Mouse (Mus musculus): ENCODE data around the gene Amelx. TPM values are rescaled to one million over a fixed set of nuclear protein-coding genes. Genes with fewer than 3 reads are reported as not detected.

The Amelx gene
- polyA plus RNA-seq (2016; fragmentation: Nextera tagmentation; extraction: Ambion mirVana): 0.19 and 0.31 TPM in 2 replicates

DNA sequence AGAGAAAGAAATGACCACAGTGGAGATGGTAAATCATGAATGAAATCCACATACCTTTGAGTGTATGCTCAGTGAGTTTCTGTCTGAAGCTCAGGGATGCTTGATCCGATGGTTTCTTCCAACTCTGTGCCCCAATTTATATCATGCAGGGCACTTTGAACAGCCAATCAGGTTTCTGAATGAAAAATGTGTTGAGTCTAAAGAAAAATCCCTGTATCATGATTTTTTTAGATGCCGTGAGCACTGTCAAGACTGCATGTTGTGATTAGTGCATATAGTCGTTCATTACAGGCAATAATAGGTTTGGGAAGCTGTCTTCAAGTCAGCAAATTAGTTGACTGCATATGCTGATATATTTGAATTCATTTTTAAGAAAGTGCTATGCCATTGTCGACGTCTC, at the start of gene Amelx:
Gene Amelx (minus strand): TSS at position 101 of the 400 bp plus-strand sequence.
- 78% methylated on average over 5 of the region's 5 CpGs for WGBS
- Histone ChIP-seq H3K4me1 (no peaks in the 10 kb centered on the region), H3K36me3 (no peaks in the 10 kb centered on the region), H3K9me3 (no peaks in the 10 kb centered on the region), H3K27me3 (ENCODE audit: insufficient read depth, poor library complexity, severe bottlenecking) (no peaks in the 10 kb centered on the region), H3K27ac (no peak within 1 kb of the TSS), H3K4me3 (no peak within 1 kb of the TSS)
- DNase-seq (ENCODE audit: low spot score): no peak

DNA sequence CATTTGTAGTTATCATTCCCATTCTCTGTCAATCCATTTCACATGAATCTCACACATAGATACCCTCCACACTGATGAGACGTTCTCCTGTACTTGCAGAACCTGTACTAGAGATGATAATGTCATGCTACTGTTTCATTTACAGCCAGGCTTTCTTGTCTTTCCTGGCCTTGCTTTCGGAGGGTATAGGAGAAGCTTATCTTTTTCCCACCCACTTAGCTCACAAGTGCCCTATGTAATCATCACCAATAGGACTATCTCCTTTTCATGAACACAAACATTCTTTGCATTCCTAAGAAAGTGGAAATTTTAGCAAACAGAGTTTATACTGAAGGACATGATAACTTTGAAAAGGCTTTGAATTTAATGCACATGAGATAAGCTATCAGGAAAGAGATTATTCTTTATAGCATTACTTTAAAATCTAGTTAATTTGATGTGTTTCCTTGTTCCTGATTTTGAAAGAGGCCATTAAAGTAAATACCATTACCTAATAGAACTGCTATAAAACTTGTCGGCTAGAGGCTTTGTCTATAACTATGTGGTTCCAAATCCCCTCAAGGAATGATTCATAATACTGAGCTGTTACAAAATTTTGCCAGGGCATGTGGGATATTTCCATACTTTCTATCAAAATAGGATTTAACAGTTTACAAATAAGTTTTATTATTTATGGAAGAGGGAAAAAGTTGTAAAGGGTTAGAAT, 35.5 kb upstream of the Amelx start:
- H3K27ac ChIP-seq: no peak overlapping the region
- H3K4me1 ChIP-seq: no peaks in the 10 kb centered on the region
- no peaks in the 10 kb centered on the region for H3K9me3 ChIP-seq
- H3K36me3 ChIP-seq: no peaks in the 10 kb centered on the region
- H3K4me3 ChIP-seq: no peak overlapping the region
- 38% methylated on average over 3 of the region's 3 CpGs for WGBS
- H3K27me3 ChIP-seq (ENCODE audit: insufficient read depth, poor library complexity, severe bottlenecking): peaks cover 3% of the 10 kb centered on the region; the same call in 1 of the 2 replicates
- no peak for DNase-seq (ENCODE audit: low spot score)

DNA sequence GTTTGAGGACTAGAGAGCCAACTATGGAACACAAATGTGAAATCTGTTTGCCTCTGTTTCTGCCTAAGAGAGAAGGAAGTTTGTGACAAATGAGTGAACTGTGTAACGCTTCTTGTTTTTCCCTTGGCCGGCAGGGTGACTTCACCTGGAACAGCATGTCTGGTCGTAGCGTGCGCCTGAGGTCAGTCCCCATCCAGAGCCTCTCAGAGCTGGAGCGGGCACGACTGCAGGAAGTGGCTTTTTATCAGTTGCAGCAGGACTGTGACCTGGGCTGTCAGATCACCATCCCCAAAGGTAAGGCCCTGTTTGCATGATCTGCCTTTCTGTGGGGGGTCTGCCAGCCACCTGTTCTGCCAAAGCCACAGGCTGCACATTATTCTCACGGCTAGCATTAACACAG, 33.1 kb upstream of the Amelx start:
- no peak overlapping the region for H3K27ac ChIP-seq
- H3K4me1 ChIP-seq: no peaks in the 10 kb centered on the region
- H3K9me3 ChIP-seq: no peaks in the 10 kb centered on the region
- WGBS: 51% methylated on average over 8 of the region's 8 CpGs
- no peaks in the 10 kb centered on the region for H3K36me3 ChIP-seq
- H3K27me3 ChIP-seq (ENCODE audit: insufficient read depth, poor library complexity, severe bottlenecking): peaks cover 3% of the 10 kb centered on the region; the same call in 1 of the 2 replicates
- no peak overlapping the region for H3K4me3 ChIP-seq
- no peak for DNase-seq (ENCODE audit: low spot score)

DNA sequence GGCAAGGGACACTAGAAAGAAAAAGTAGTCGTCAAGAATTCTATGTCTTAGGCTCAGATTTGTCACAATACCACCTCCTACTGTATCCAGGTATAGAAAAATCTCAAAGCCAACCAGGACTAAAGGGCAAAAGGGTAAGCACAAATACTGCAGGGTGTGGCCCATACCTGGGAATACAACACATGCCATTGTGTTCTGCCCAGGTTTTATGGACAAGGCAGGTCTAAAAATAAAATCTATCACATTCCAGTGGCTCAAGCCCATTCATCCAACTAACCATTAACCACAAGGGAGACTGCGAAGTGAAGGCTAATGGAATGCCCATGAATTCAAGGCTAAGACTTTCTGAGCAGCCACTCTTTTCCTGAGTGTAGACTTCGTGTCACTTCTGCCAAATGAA, 23.0 kb upstream of the Amelx start:
- Histone ChIP-seq H3K36me3 (no peaks in the 10 kb centered on the region), H3K4me1 (no peaks in the 10 kb centered on the region), H3K27ac (no peak overlapping the region), H3K9me3 (no peaks in the 10 kb centered on the region), H3K27me3 (ENCODE audit: insufficient read depth, poor library complexity, severe bottlenecking) (no peaks in the 10 kb centered on the region), H3K4me3 (no peak overlapping the region)
- DNase-seq (ENCODE audit: low spot score): no peak
- 74% methylated on average over 3 of the region's 3 CpGs for WGBS

DNA sequence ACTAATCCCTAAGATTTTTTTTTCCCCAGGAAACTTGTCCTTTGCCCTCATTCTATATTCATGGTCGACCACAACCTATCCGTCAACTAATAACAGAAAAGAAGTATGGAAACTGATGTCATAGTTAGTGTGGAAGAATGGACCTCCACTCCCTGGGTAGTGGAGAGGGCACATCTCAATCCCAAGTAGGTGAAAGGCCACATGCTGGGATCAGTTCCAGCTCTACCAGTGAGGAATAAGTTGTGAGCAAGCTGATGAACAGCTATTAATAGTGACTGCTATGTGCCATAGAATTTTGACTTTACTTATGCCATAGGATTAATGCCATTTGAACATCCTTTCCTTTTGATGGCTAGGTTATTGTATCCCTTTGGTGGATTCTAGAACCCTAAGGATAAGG, 8.4 kb downstream of the Amelx start:
- Histone ChIP-seq H3K36me3 (no peaks in the 10 kb centered on the region), H3K27ac (no peak overlapping the region), H3K9me3 (no peaks in the 10 kb centered on the region), H3K4me1 (no peaks in the 10 kb centered on the region), H3K4me3 (no peak overlapping the region), H3K27me3 (ENCODE audit: insufficient read depth, poor library complexity, severe bottlenecking) (peaks cover 8% of the 10 kb centered on the region; the same call in 1 of the 2 replicates)
- no peak for DNase-seq (ENCODE audit: low spot score)
- WGBS: 82% methylated on average over 2 of the region's 2 CpGs

DNA sequence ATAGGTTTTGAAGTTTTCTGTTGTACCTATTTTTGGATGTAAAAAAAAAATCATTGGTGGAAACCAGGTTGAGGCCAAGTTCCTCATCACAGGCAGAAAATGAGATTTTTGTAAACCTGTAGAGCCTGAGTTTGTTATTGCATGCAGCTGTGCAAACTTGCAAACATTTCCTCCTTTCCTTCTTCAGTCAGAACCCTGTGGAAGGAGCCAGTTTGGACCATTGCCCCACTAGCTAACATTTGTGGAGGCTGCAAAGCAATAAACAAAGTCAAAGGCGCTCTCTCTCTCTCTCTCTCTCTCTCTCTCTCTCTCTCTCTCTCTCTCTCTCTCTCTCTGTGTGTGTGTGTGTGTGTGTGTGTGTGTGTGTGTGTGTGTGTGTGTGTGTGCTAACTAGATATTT, 13.2 kb downstream of the Amelx start:
- H3K27ac ChIP-seq: no peak overlapping the region
- H3K9me3 ChIP-seq: no peaks in the 10 kb centered on the region
- no peak for DNase-seq (ENCODE audit: low spot score)
- 86% methylated on average over 1 of the region's 1 CpGs for WGBS
- H3K4me1 ChIP-seq: no peaks in the 10 kb centered on the region
- no peaks in the 10 kb centered on the region for H3K36me3 ChIP-seq
- H3K27me3 ChIP-seq (ENCODE audit: insufficient read depth, poor library complexity, severe bottlenecking): 0 out of 2 replicates have a peak, but pooled peaks cover 4% of the 10 kb centered on the region
- H3K4me3 ChIP-seq: no peak overlapping the region

DNA sequence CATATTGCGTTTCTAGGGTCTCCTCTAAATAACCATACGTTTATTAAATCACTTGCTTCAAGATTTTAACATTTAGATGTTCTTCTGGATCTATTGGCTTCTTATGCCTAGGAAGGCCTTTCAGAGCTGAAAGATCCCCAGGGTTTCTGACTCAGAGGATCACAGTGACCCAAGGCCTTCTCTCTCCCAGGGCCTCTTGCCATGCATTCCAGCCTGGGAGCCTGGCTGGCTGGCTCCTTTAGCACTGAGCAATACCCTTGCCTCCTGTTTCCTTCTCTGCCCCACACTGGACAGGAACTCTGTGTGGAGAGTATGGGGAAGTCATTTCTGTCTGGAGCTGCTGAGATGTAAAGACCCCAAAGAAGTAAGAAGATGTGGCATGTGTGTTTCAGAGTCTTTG, 16.0 kb downstream of the Amelx start:
- Histone ChIP-seq H3K36me3 (no peaks in the 10 kb centered on the region), H3K27ac (no peak overlapping the region), H3K4me3 (no peak overlapping the region), H3K27me3 (ENCODE audit: insufficient read depth, poor library complexity, severe bottlenecking) (0 out of 2 replicates have a peak, but pooled peaks cover 4% of the 10 kb centered on the region), H3K4me1 (no peaks in the 10 kb centered on the region), H3K9me3 (no peaks in the 10 kb centered on the region)
- 79% methylated on average over 2 of the region's 2 CpGs for whole genome bisulfite sequencing
- DNase-seq (ENCODE audit: low spot score): no peak

DNA sequence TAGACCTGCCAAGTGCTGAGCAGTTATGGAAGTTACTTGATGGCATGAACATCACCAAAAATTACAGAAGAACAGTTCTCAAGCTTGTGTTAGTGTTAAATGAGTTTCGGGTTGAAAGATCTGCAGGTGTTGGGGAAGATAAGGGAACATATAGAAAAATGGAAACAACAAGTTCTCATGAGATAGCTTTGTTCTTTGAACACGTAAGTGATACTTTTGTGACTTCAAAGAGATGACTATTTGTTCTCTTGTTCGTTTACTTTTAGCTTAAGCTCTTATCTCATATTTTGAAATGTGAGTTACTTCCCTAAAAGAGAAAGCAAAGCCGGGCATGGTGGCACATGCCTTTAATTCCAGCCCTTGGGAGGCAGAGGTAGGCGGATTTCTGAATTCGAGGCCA, 28.6 kb downstream of the Amelx start:
- WGBS: 72% methylated on average over 6 of the region's 6 CpGs
- no peak overlapping the region for H3K27ac ChIP-seq
- no peaks in the 10 kb centered on the region for H3K4me1 ChIP-seq
- H3K4me3 ChIP-seq: no peak overlapping the region
- H3K27me3 ChIP-seq (ENCODE audit: insufficient read depth, poor library complexity, severe bottlenecking): no peaks in the 10 kb centered on the region
- no peak for DNase-seq (ENCODE audit: low spot score)
- no peaks in the 10 kb centered on the region for H3K9me3 ChIP-seq
- H3K36me3 ChIP-seq: no peaks in the 10 kb centered on the region

DNA sequence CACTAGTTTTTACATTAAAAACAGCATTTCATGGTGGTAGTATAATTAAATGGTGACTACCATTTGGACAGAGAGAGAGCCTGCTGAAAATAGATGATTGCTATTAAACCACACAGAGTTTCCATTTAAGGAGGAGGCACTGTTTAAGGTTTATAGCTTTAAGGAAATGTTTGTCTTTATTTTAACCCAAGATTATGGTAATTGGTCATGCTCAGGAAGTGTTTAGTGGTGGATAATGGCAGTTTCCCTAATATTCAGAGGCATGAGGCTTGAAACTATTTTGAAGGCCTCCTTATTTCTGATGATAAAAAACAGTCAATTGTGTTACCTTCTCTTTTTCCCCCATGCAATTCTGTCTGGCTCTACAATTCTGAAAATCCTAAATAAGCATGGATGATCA, 33.2 kb downstream of the Amelx start:
- no peak for DNase-seq (ENCODE audit: low spot score)
- no peaks in the 10 kb centered on the region for H3K27me3 ChIP-seq (ENCODE audit: insufficient read depth, poor library complexity, severe bottlenecking)
- no peaks in the 10 kb centered on the region for H3K36me3 ChIP-seq
- H3K4me1 ChIP-seq: no peaks in the 10 kb centered on the region
- H3K27ac ChIP-seq: no peak overlapping the region
- H3K9me3 ChIP-seq: no peaks in the 10 kb centered on the region
- H3K4me3 ChIP-seq: no peak overlapping the region

DNA sequence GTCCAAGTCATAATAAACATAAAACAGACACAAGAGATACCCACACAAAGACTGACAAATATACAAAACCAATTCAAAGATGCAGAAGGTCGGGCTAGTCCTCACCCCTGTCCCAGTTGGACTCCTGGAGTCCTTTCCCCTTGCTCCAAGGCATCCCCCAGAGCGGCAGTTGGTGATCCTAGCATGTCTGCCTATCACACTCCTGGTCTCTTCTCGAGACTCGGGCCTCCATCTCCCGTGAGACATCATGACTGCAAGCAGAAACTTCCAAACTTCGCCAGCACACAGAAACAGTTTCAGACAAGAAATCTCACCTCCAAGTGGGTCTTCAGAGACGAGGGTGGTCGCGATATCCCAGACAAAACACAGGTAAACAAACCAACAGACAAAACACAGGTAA, 46.5 kb downstream of the Amelx start:
- H3K4me1 ChIP-seq: no peaks in the 10 kb centered on the region
- H3K27ac ChIP-seq: no peak overlapping the region
- DNase-seq (ENCODE audit: low spot score): no peak
- no peaks in the 10 kb centered on the region for H3K9me3 ChIP-seq
- WGBS: 82% methylated on average over 9 of the region's 9 CpGs
- no peak overlapping the region for H3K4me3 ChIP-seq
- H3K27me3 ChIP-seq (ENCODE audit: insufficient read depth, poor library complexity, severe bottlenecking): no peaks in the 10 kb centered on the region
- H3K36me3 ChIP-seq: no peaks in the 10 kb centered on the region

DNA sequence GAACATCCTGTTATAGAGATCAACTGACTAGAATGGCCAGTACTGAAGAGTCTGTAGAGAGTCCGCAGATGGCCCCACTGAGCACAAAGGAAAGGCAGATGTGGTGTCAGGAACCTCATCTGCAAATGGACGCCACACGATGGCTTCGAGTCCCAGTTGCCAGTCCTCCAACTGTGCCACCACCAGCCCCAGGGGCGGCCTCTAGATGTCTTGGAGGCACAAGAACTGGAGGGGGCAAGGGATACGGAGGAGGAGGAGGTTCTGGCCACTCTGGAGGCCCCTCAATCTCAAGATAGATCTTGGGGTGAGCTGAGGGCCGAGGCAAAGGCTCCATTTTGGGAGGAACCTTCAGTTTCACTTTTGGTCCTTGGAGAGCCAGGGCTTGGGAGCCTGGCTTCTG, 47.2 kb downstream of the Amelx start:
- Histone ChIP-seq H3K27ac (no peak overlapping the region), H3K27me3 (ENCODE audit: insufficient read depth, poor library complexity, severe bottlenecking) (no peaks in the 10 kb centered on the region), H3K4me3 (no peak overlapping the region), H3K4me1 (no peaks in the 10 kb centered on the region), H3K9me3 (no peaks in the 10 kb centered on the region), H3K36me3 (no peaks in the 10 kb centered on the region)
- no peak for DNase-seq (ENCODE audit: low spot score)
- WGBS: 85% methylated on average over 7 of the region's 7 CpGs

Measured in heart, embryonic 10.5 days (tissue).